17 mouse cellular contexts compared by ENCODE assay signal in the genomic region with DNA sequence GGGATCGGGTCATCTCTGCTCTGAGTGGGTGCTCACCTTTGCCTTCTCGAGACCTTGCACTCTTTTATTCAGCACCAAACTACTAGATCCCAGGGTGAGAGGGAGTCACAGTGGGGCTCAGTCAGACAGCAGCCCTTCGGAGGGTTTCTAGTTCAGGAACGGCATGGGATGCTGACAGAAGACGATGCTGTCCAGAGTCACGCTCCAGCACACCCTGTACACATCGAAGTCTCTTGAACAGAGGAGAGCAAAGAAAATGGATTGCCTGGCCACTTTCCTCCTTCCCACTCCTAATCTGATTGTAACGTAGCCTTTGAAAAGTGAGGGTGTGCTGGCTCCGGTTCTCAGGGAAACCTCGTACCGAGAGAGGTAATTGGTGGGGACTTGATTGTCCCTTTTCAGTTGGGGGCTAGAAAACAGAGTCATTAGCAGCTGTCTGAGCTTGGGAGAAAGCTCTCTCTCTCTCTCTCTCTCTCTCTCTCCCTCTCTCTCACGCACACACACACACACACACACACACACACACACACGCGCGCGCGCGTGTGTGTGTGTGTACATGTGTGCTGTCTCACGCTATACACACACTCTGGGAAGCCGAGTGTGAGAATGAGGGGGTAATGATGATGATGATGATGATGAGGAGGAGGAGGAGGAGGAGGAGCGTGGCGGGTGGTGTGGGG.
DNase-seq lines count a peak whose midpoint lies in the region; ATAC-seq and TF ChIP-seq lines count a peak whose summit lies in the region.
"Had no signal": no experiment of that assay in that cellular context is flagged by ENCODE, and none has a peak within 500 bp of the region (broad histone marks: within the 10 kb centered on the region; RNA-seq: fewer than 3 reads in every experiment).

No protein-coding gene starts in this region.

- H3K4me1 ChIP-seq in kidney, postnatal 0 days (replicated peaks; ENCODE audit: insufficient read depth, low read length): 0 out of 2 replicates have a peak, but pooled peaks cover 6% of the 10 kb centered on the region
- no peaks in the 10 kb centered on the region for H3K4me1 ChIP-seq in kidney, adult 2 months (ENCODE audit: control insufficient read depth, insufficient read depth, low read length)
- peaks cover 24% of the 10 kb centered on the region for H3K4me1 ChIP-seq in forebrain, embryonic 13.5 days
- H3K4me1 ChIP-seq in hindbrain, embryonic 14.5 days (replicated peaks; ENCODE audit: control insufficient read depth, insufficient read depth, low read length): peaks cover 19% of the 10 kb centered on the region
- peaks cover 21% of the 10 kb centered on the region for H3K4me1 ChIP-seq in midbrain, embryonic 16.5 days (ENCODE audit: control insufficient read depth, insufficient read depth, low read length)
- H3K4me1 ChIP-seq: limb, embryonic 15.5 days had no signal

- ATAC-seq in kidney, postnatal 0 days (replicated peaks; ENCODE audit: low FRiP score, low read depth): peak; percentile 6; the same call in 1 of the 2 replicates
- ATAC-seq in forebrain, embryonic 13.5 days: peak; percentile 48
- peak; percentile 48 for ATAC-seq in hindbrain, embryonic 14.5 days (ENCODE audit: low FRiP score)
- ATAC-seq in midbrain, embryonic 16.5 days: peak; percentile 37
- no peak for ATAC-seq in cerebellum, adult (ENCODE audit: insufficient number of reproducible peaks, low FRiP score, low TSS enrichment)
- ATAC-seq: CD4-positive, CD25-positive, alpha-beta regulatory T cell, adult 4 months; intestine, postnatal 0 days had no signal

- H3K4me3 ChIP-seq in kidney, postnatal 0 days (replicated peaks; ENCODE audit: low read depth, low read length): no peak overlapping the region
- no peak overlapping the region for H3K4me3 ChIP-seq in kidney, adult 2 months (ENCODE audit: insufficient read depth, low read depth, low read length)
- no peak overlapping the region for H3K4me3 ChIP-seq in forebrain, embryonic 13.5 days
- no peak overlapping the region for H3K4me3 ChIP-seq in hindbrain, embryonic 14.5 days (replicated peaks; ENCODE audit: low read length)
- H3K4me3 ChIP-seq in midbrain, embryonic 16.5 days (ENCODE audit: low read depth, low read length): no peak overlapping the region
- H3K4me3 ChIP-seq: layer of hippocampus, adult 2 months; left cerebral cortex, adult 2 months; limb, embryonic 15.5 days; lung, embryonic 15.5 days had no signal

- peak overlapping the region; percentile 36; the same call in 1 of the 2 replicates for H3K27ac ChIP-seq in kidney, postnatal 0 days
- H3K27ac ChIP-seq in kidney, adult 2 months (ENCODE audit: insufficient read depth, low read depth, low read length): no peak overlapping the region
- peak overlapping the region; percentile 82 for H3K27ac ChIP-seq in forebrain, embryonic 13.5 days
- no peak overlapping the region; the same call in 1 of the 2 replicates for H3K27ac ChIP-seq in hindbrain, embryonic 14.5 days
- H3K27ac ChIP-seq in midbrain, embryonic 16.5 days (ENCODE audit: low read length): peak overlapping the region; percentile 66
- H3K27ac ChIP-seq: layer of hippocampus, adult 2 months; left cerebral cortex, adult 2 months; limb, embryonic 15.5 days; lung, embryonic 15.5 days; stomach, postnatal 0 days had no signal

- H3K9me3 ChIP-seq in kidney, postnatal 0 days (replicated peaks; ENCODE audit: low read length): no peaks in the 10 kb centered on the region
- H3K9me3 ChIP-seq in forebrain, embryonic 13.5 days (replicated peaks): no peaks in the 10 kb centered on the region
- H3K9me3 ChIP-seq in hindbrain, embryonic 14.5 days (ENCODE audit: control insufficient read depth, low read length): no peaks in the 10 kb centered on the region
- no peaks in the 10 kb centered on the region for H3K9me3 ChIP-seq in midbrain, embryonic 16.5 days (replicated peaks; ENCODE audit: control insufficient read depth, low read length, poor library complexity, severe bottlenecking)
- H3K9me3 ChIP-seq: limb, embryonic 15.5 days; lung, embryonic 15.5 days had no signal

- no peaks in the 10 kb centered on the region for H3K36me3 ChIP-seq in kidney, postnatal 0 days (ENCODE audit: insufficient read depth, low read length)
- no peaks in the 10 kb centered on the region for H3K36me3 ChIP-seq in kidney, adult 2 months (ENCODE audit: control insufficient read depth, insufficient read depth, low read length)
- no peaks in the 10 kb centered on the region for H3K36me3 ChIP-seq in forebrain, embryonic 13.5 days (ENCODE audit: poor library complexity, severe bottlenecking)
- H3K36me3 ChIP-seq in hindbrain, embryonic 14.5 days (replicated peaks; ENCODE audit: control insufficient read depth, insufficient read depth): no peaks in the 10 kb centered on the region
- no peaks in the 10 kb centered on the region for H3K36me3 ChIP-seq in midbrain, embryonic 16.5 days (ENCODE audit: control insufficient read depth, insufficient read depth, low read length)
- H3K36me3 ChIP-seq: limb, embryonic 15.5 days; lung, embryonic 15.5 days had no signal

- no peak for TF ChIP-seq POLR2A in kidney, adult 2 months (IDR thresholded peaks at IDR 0.05; ENCODE audit: low read depth, low read length)

- WGBS in kidney, postnatal 0 days: 31% methylated on average over 22 of the region's 22 CpGs
- 38% methylated on average over 22 of the region's 22 CpGs for WGBS in kidney, adult 2 months
- WGBS in forebrain, embryonic 13.5 days: 36% methylated on average over 22 of the region's 22 CpGs
- 46% methylated on average over 22 of the region's 22 CpGs for WGBS in hindbrain, embryonic 14.5 days
- 38% methylated on average over 22 of the region's 22 CpGs for WGBS in midbrain, embryonic 16.5 days

- TF ChIP-seq CTCF in kidney, postnatal 0 days (IDR thresholded peaks at IDR 0.05; ENCODE audit: low read depth): no peak
- TF ChIP-seq CTCF in kidney, adult 2 months (conservative IDR thresholded peaks at IDR 0.05; ENCODE audit: insufficient read depth, insufficient read length, low read depth, low read length): no peak

- no peak for DNase-seq in kidney, postnatal 0 days (ENCODE audit: low spot score)
- no peak for DNase-seq in kidney, adult 2 months
- DNase-seq in hindbrain, embryonic 14.5 days (ENCODE audit: low spot score): no peak
- no peak for DNase-seq in right cerebral cortex, postnatal 10 days (ENCODE audit: low spot score in 2 of 2)
- DNase-seq in testis, postnatal 14 days (ENCODE audit: low spot score): no peak
- DNase-seq: cerebellum, adult 11-12 months; thymus, postnatal 4 days had no signal

- H3K4me2 ChIP-seq in kidney, postnatal 0 days (ENCODE audit: low read length): no peak overlapping the region
- peak overlapping the region; percentile 44 for H3K4me2 ChIP-seq in forebrain, embryonic 13.5 days
- peak overlapping the region; percentile 26 for H3K4me2 ChIP-seq in hindbrain, embryonic 14.5 days (replicated peaks)
- peak overlapping the region; percentile 21; the same call in 1 of the 2 replicates for H3K4me2 ChIP-seq in midbrain, embryonic 16.5 days (ENCODE audit: low read length)
- H3K4me2 ChIP-seq: limb, embryonic 15.5 days; lung, embryonic 15.5 days had no signal

- no peaks in the 10 kb centered on the region for H3K27me3 ChIP-seq in kidney, postnatal 0 days (ENCODE audit: insufficient read depth, low read length)
- H3K27me3 ChIP-seq in kidney, adult 2 months (replicated peaks; ENCODE audit: control insufficient read depth, insufficient read depth, low read length): no peaks in the 10 kb centered on the region; the same call in 1 of the 2 replicates
- no peaks in the 10 kb centered on the region for H3K27me3 ChIP-seq in forebrain, embryonic 13.5 days
- H3K27me3 ChIP-seq in hindbrain, embryonic 14.5 days (ENCODE audit: control insufficient read depth, insufficient read depth, low read length): no peaks in the 10 kb centered on the region
- no peaks in the 10 kb centered on the region for H3K27me3 ChIP-seq in midbrain, embryonic 16.5 days (ENCODE audit: control insufficient read depth, insufficient read depth, low read depth, low read length)
- H3K27me3 ChIP-seq: lung, embryonic 15.5 days had no signal

- no peak overlapping the region for H3K9ac ChIP-seq in kidney, postnatal 0 days (ENCODE audit: low read depth, low read length)
- H3K9ac ChIP-seq in forebrain, embryonic 13.5 days: peak overlapping the region; percentile 10; the same call in 1 of the 2 replicates
- no peak overlapping the region for H3K9ac ChIP-seq in hindbrain, embryonic 14.5 days
- H3K9ac ChIP-seq in midbrain, embryonic 16.5 days (ENCODE audit: low read depth, low read length): no peak overlapping the region
- H3K9ac ChIP-seq: limb, embryonic 15.5 days; lung, embryonic 15.5 days had no signal

Comparison
In these comparisons a context has a peak if more than half of its experiments do, and no peak if none do; other contexts are left out.
1. H3K27ac ChIP-seq: peak in kidney, postnatal 0 days (single experiment), forebrain, embryonic 13.5 days (single experiment) and midbrain, embryonic 16.5 days (single experiment); none in kidney, adult 2 months (single experiment) and hindbrain, embryonic 14.5 days (single experiment).